Mouse (Mus musculus) gastrocnemius, postnatal 36 days (tissue): Measurements from ENCODE around the gene Zfp248. TPM values are rescaled to one million over a fixed set of nuclear protein-coding genes. Genes with fewer than 3 reads are reported as not detected.

Source experiments
- DNase-seq, 2 experiments: peaks; one replicate each; pipeline ENCODE4 v3.0.0; 2022
- intact Hi-C: fragments of 180-260 bp; cut with DNase I; formaldehyde crosslinking; loops from one replicate; pipeline ENCODE4 v1.15.1; 2025
- microRNA-seq, 2 experiments: library from miRNA; unstranded; fragments of <30 nt; microRNA quantifications; one replicate each; pipeline ENCODE4 v1.2.0; 2021
- total RNA-seq, 2 experiments: library from RNA; stranded (reverse); gene quantifications; 2 replicates each; pipeline ENCODE4 v1.2.3; 2021

Gene Zfp248
- total RNA-seq, 2 experiments from 2014 or later = 0.79 to 1.3 TPM

GRCm38 (mm10) chr6:118379451-118380167 lies 75.7 kb downstream of the Zfp248 start:
- intact Hi-C loops = loop anchor here (2.0 to 10.0 kb wide), 3 partner anchors 201 to 445 kb away; partner anchors contain the start of gene Fxyd4
- DNase-seq = peak; percentile 49 to 50

GRCm38 (mm10) chr6:118377611-118378010 lies 77.7 kb downstream of the Zfp248 start:
- DNase-seq = no peak
- intact Hi-C loops = loop anchor here (2.0 to 10.0 kb wide), 2 partner anchors 199 to 443 kb away; partner anchors contain the start of gene Fxyd4

Small RNA genes lying within 50 kb of the gene (microRNA-seq; reads per million reads assigned to microRNA genes)
- gene Gm25953 = 0 reads per million in 2 experiments

Other genes starting within 250 kb of the Zfp248 start
- 10 to 100 TPM; 23.0 to 23.3 TPM for gene Bms1, start 36.1 kb downstream of the Zfp248 start, total RNA-seq
- 1 to 10 TPM; 6.3 to 8.0 TPM for gene Zfp9, start 23.8 kb upstream of the Zfp248 start, total RNA-seq
- 1 to 10 TPM; 1.7 to 1.9 TPM for gene Ankrd26, start 106.7 kb upstream of the Zfp248 start, total RNA-seq